Mouse (Mus musculus) gastrocnemius, postnatal 36 days (tissue): ENCODE data around the gene Adora1. TPM values are rescaled to one million over a fixed set of nuclear protein-coding genes. Genes with fewer than 3 reads are reported as not detected.
"Not testable (repeated sequence)": the region's sequence is repeated elsewhere in the genome, so short reads cannot be mapped to it uniquely, and the experiment has no call there.

Source experiments
- DNase-seq, 2 experiments: peaks; one replicate each; pipeline ENCODE4 v3.0.0; 2022
- intact Hi-C: fragments of 180-260 bp; cut with DNase I; formaldehyde crosslinking; loops from one replicate; pipeline ENCODE4 v1.15.1; 2025
- long read RNA-seq, 2 experiments: library from polyadenylated mRNA; stranded (forward); transcript quantifications; one replicate each; pipeline ENCODE4 v2.0.0; 2021
- total RNA-seq, 2 experiments: library from RNA; stranded (reverse); gene quantifications; 2 replicates each; pipeline ENCODE4 v1.2.3; 2021

The Adora1 gene
- under 1 TPM; 0.33 to 0.59 TPM for total RNA-seq
- long read RNA-seq, experiment 1, partial matches to known transcripts: 0 of 2 reads
- long read RNA-seq, experiment 1, other reads (novel, unspliced or antisense): 1 of 2 reads
- long read RNA-seq, experiment 2: 0 reads

DNA sequence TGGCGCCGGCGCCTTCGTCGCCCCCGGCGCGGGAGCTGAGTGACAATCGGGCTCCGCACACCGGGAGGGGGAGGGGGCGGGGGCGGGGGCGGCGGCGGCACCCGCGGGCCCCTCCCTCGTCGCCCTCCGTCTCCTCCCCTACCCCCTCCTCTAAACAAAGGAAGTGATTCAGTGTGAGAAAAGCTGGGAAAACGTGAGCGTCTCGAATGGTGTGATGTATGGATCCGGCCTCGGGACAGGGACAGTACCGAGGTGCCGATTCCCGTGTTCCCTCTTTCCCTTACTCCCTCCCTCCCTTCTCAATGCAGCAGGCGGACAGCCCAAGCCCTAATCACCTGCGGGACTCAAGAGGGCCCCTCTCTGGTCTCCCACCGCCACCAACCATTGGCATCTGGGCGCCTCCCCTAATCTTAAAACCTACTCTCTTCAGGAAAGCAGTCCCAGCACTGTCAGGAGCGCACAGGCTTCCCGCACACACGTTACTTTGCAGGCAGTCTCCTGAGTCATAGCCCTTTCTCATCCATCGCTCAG lies at the start of gene Adora1:
Gene Adora1, minus strand, starts transcription at position 41 of the 531 bp plus-strand sequence.
- DNase-seq: no peak
- intact Hi-C loops: no loop called here

DNA sequence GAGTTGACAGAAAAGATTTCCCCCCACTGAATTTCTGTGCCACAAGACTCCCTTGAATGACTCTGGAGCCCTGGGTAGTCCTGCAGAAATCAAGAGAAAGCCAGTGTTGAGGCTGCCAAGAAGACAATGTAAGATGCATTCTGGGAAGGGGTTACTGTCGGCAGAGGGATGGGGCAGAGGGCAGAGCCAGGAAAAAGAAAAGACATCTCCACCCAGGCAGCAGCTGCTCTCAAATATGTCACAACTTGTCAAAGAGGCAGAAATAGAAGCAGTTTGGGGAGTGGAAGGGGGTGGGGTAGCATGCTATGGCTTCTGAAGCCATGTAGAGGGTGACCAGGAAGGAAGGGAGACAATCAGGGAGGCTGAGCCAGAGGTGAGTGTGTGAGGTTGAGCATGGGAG lies 47.9 kb upstream of the Adora1 start:
- no peak for DNase-seq
- intact Hi-C loops: no loop called here

GRCm38 (mm10) chr1:134282342-134282741 lies 47.1 kb upstream of the Adora1 start:
- DNase-seq: no peak
- intact Hi-C loops: no loop called here

- intact Hi-C loops: no loop called here
These were observed 46.3 kb upstream of the Adora1 start for GRCm38 (mm10) chr1:134281563-134281962.

GRCm38 (mm10) chr1:134280174-134280573 lies 44.9 kb upstream of the Adora1 start:
- intact Hi-C loops: no loop called here
- no peak for DNase-seq

More at GRCm38 (mm10) chr1:134281563-134281962, 46.3 kb upstream of the Adora1 start:
- DNase-seq: no peak

GRCm38 (mm10) chr1:134276823-134277222 lies 41.6 kb upstream of the Adora1 start:
- DNase-seq: no peak
- intact Hi-C loops: no loop called here

DNA sequence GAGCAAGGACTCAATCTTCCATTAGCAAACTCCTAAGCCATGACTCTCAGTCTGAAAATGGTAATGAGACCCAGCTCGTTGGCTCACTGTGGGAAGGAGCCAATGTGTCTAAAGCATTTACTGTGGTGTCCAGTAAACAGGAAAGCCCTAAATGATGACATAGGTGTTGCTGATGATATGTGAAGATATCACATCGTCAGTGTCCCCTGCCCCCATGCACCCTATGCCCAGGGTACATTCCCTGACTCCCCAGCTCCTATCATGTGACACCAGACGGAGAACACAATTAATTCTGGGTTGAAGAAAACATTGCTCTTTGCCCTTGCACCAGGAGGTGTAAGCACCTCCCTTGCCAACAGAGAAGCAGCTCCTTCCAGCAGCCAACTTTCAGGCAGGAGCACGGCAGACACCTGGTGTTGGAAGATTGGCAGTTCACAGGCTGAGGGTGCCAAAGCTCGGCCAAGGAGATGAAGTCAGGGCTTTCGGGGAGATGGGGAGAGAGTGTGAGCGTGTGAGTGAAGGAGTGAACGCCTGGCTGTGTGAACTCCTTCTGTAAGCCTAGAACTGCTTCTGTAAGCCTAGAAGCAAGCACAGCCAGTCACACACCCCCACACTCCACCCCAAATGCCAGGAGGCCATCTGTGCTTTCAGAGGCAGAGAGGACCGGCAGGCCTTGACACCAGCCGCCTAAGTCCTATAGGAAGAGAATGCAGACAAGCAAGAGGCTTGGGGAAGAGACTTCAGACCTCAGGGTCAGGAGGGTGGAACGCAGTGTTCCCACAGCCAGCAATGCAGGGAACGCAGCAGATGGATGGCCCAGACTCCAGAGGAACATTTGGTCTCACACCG lies 40.6 kb upstream of the Adora1 start:
- DNase-seq: peak in 1 of 2 experiments; percentile 28
- intact Hi-C loops: no loop called here

DNA sequence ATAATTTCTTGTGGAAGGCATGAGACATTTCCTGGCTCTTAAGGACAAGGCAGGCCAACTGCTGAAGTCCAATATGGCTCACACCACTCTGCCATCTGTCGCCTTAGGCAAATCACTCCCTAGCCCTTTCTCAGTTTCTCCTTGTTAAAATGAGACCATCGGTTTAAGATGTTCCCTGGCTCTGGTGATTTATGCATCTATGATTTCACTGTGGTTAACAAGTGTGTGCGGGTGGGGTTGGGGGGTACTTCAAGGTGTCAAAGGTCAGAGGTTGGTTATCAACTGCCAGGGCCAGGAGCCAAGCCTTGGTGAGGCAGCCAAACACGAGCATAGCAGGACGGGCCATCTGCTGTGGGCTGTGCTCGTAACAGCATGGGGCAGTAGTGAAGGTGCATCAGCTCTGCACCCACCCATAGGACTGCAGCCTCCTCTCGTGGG lies 39.3 kb upstream of the Adora1 start:
- peak in 1 of 2 experiments; percentile 37 for DNase-seq
- intact Hi-C loops: no loop called here

GRCm38 (mm10) chr1:134273493-134274395 lies 38.5 kb upstream of the Adora1 start:
- intact Hi-C loops: loop anchor here (2.0 kb wide), 1 partner anchor 31 kb away; no protein-coding TSS in a partner anchor
- DNase-seq: no peak

GRCm38 (mm10) chr1:134272754-134273250 lies 37.6 kb upstream of the Adora1 start:
- DNase-seq: no peak
- intact Hi-C loops: loop anchor here (2.0 kb wide), 1 partner anchor 30 kb away; no protein-coding TSS in a partner anchor

- intact Hi-C loops: no loop called here
- no peak for DNase-seq
These were observed 34.8 kb upstream of the Adora1 start for GRCm38 (mm10) chr1:134270026-134270425.

- intact Hi-C loops: no loop called here
- DNase-seq: no peak
These were observed 30.6 kb upstream of the Adora1 start for GRCm38 (mm10) chr1:134265797-134266196.

DNA sequence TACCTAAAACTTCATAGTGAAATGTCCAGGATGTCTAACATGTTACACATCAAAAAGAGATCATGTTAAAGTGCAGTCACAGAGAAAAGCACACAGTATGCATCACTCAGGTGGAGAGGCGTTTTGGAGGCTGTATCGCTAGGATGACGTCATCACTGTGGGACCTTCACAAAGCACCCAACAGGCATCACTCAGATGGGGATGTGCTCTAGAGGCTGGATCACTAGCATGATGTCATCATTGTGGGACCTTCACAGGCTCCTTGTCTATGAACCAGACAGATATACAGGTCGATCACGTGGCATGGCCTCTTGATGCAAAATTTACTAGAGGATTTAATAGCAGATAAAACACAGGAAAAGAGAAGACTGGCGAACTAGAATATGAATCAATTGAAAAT lies 29.1 kb upstream of the Adora1 start:
- DNase-seq: no peak
- intact Hi-C loops: no loop called here

DNA sequence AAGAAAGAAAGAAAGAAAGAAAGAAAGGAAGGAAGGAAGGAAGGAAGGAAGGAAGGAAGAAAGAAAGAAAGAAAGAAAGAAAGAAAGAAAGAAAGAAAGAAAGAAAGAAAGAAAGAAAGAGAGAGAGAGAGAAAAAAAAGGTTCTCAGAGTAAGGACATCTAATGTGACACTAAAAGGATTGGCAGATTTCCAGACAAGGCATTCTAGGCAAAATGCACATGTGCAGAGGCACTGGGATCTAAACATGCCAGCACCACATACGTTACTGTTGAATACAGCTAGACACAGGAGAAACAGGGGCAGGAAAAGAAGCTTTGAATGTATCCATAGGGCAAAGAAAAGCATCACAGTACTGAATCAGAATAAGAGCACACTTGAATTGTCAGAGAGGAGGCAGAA lies 14.4 kb upstream of the Adora1 start:
- intact Hi-C loops, DNase-seq: not testable (repeated sequence)

GRCm38 (mm10) chr1:134246590-134246989 lies 11.4 kb upstream of the Adora1 start:
- DNase-seq: no peak
- intact Hi-C loops: no loop called here

DNA sequence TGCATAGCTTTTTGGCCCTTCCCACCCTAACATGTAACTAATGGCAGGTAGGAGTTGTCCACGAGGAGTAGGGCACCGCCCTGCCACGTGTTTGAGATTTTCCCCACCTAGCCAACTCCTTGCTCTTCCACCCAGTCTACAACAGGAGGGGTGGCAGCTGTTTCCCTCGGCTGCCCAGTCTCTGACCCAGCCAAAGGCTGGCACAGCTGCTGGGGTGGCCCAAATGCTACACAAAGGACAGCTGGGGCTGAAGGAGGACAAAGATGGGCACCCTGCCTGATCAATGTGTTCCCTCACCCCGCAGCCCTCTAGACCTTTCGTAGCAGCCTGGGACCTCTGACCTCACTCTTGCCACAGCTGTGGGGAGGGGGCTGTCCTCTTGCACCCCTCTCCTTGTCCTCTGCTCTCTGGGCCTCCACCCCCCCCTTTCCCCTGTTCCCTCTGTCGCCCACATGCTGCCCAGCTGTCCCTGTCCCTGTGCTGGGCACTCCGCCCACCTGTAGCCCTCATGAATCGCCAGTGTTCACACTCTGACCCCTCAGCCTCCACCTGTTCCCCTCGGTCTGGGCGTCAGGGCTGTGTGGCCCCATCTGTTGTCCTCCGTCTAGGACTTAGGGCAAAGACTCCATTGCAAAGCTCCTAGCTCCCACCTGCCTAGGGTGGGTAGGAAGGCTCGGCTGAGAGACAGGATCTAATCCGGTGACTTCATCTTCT lies 9.9 kb upstream of the Adora1 start:
- intact Hi-C loops: no loop called here
- no peak for DNase-seq

GRCm38 (mm10) chr1:134243948-134244914 lies 9.0 kb upstream of the Adora1 start:
- intact Hi-C loops: loop anchor here (1.0 to 2.0 kb wide), 3 partner anchors 29 to 93 kb away; no protein-coding TSS in a partner anchor
- peak; percentile 83 to 87 for DNase-seq

GRCm38 (mm10) chr1:134243505-134243904 lies 8.3 kb upstream of the Adora1 start:
- no peak for DNase-seq
- intact Hi-C loops: loop anchor here (2.0 kb wide), 2 partner anchors 29 to 37 kb away; no protein-coding TSS in a partner anchor
